Mouse (Mus musculus): ENCODE measurements at regions not wholly inside any gene's neighbourhood (a gene's known extent, or its start where the extent isn't known, plus 50 kb on each side); places are given as distances from the start of the nearest gene placed in this dataset.

GRCm38 (mm10) chr17:77593807-77594206, 606.2 kb upstream of the Crim1 start:
- intact Hi-C loops (cut with DNase I): no loop called here
- DNase-seq (ENCODE audit: extremely low spot score in 1 of 2, low spot score in 2 of 2): no peak

- intact Hi-C loops (cut with DNase I): no loop called here
- no peak for DNase-seq (ENCODE audit: extremely low spot score in 1 of 2, low spot score in 2 of 2)
These were observed 603.6 kb upstream of the Crim1 start for GRCm38 (mm10) chr17:77596453-77596852.

GRCm38 (mm10) chr17:77623472-77623871, 576.6 kb upstream of the Crim1 start:
- no peak for DNase-seq (ENCODE audit: extremely low spot score in 1 of 2, low spot score in 2 of 2)
- intact Hi-C loops (cut with DNase I): no loop called here

- DNase-seq (ENCODE audit: extremely low spot score in 1 of 2, low spot score in 2 of 2): no peak
- intact Hi-C loops (cut with DNase I): no loop called here
These were observed 575.9 kb upstream of the Crim1 start for GRCm38 (mm10) chr17:77624103-77624502.

- intact Hi-C loops (cut with DNase I): no loop called here
- no peak for DNase-seq (ENCODE audit: extremely low spot score in 1 of 2, low spot score in 2 of 2)
These were observed 557.7 kb upstream of the Crim1 start for GRCm38 (mm10) chr17:77642355-77642754.

GRCm38 (mm10) chr17:77648946-77649345, 551.1 kb upstream of the Crim1 start:
- intact Hi-C loops (cut with DNase I): no loop called here
- DNase-seq (ENCODE audit: extremely low spot score in 1 of 2, low spot score in 2 of 2): peak in 1 of 2 experiments; percentile 7

GRCm38 (mm10) chr17:77651861-77652260, 548.2 kb upstream of the Crim1 start:
- intact Hi-C loops (cut with DNase I): no loop called here
- no peak for DNase-seq (ENCODE audit: extremely low spot score in 1 of 2, low spot score in 2 of 2)
